Mouse (Mus musculus) telencephalon, adult 2 months (tissue): Measurements from ENCODE around the gene 2610528A11Rik.
"Not testable (repeated sequence)": the region's sequence is repeated elsewhere in the genome, so short reads cannot be mapped to it uniquely, and the experiment has no call there.

Source experiments
- DNase-seq: peaks from one replicate; pipeline ENCODE4 v3.0.0-alpha.2; 2011; ENCODE audit warnings: low read depth, low spot score

Gene 2610528A11Rik

GRCm38 (mm10) chr14:37113922-37114321, at the start of gene 2610528A11Rik:
2610528A11Rik (minus strand) TSS chr14:37114022.
- no peak for DNase-seq

- no peak for DNase-seq
These were observed 49.6 kb upstream of the 2610528A11Rik start for GRCm38 (mm10) chr14:37163277-37163956.

GRCm38 (mm10) chr14:37154391-37154790, 40.6 kb upstream of the 2610528A11Rik start:
- no peak for DNase-seq

GRCm38 (mm10) chr14:37139051-37139710, 25.4 kb upstream of the 2610528A11Rik start:
- DNase-seq, result no peak

- DNase-seq, result not testable (repeated sequence)
These were observed 23.8 kb upstream of the 2610528A11Rik start for GRCm38 (mm10) chr14:37137596-37137995.

- DNase-seq, result no peak
These were observed 22.3 kb upstream of the 2610528A11Rik start for GRCm38 (mm10) chr14:37136110-37136509.

- DNase-seq, result no peak
These were observed 21.8 kb upstream of the 2610528A11Rik start for GRCm38 (mm10) chr14:37135671-37136070.

GRCm38 (mm10) chr14:37135127-37135593, 21.3 kb upstream of the 2610528A11Rik start, which contains the start of gene Ghitm:
Ghitm (minus strand) TSS chr14:37135272.
- DNase-seq, result peak; percentile 99

- DNase-seq, result no peak
These were observed 20.7 kb upstream of the 2610528A11Rik start for GRCm38 (mm10) chr14:37134304-37135126.

- DNase-seq, result no peak
These were observed 13.8 kb upstream of the 2610528A11Rik start for GRCm38 (mm10) chr14:37127652-37128051.

GRCm38 (mm10) chr14:37119233-37119632, 5.4 kb upstream of the 2610528A11Rik start:
- no peak for DNase-seq

GRCm38 (mm10) chr14:37112931-37113330, 891 bp downstream of the 2610528A11Rik start:
- no peak for DNase-seq

- DNase-seq, result no peak
These were observed 2.5 kb downstream of the 2610528A11Rik start for GRCm38 (mm10) chr14:37111371-37111770.

- DNase-seq, result no peak
These were observed 3.4 kb downstream of the 2610528A11Rik start for GRCm38 (mm10) chr14:37110456-37110855.

GRCm38 (mm10) chr14:37109975-37110374, 3.8 kb downstream of the 2610528A11Rik start:
- no peak for DNase-seq

GRCm38 (mm10) chr14:37109460-37109859, 4.4 kb downstream of the 2610528A11Rik start:
- DNase-seq, result no peak

- no peak for DNase-seq
These were observed 8.0 kb downstream of the 2610528A11Rik start for GRCm38 (mm10) chr14:37105846-37106245.

GRCm38 (mm10) chr14:37104747-37105146, 9.1 kb downstream of the 2610528A11Rik start:
- no peak for DNase-seq

- DNase-seq, result no peak
These were observed 11.3 kb downstream of the 2610528A11Rik start for GRCm38 (mm10) chr14:37102484-37102883.

GRCm38 (mm10) chr14:37101531-37101930, 12.3 kb downstream of the 2610528A11Rik start:
- DNase-seq, result no peak

- no peak for DNase-seq
These were observed 15.8 kb downstream of the 2610528A11Rik start, which contains the start of gene Cdhr1 for GRCm38 (mm10) chr14:37097956-37098530. Cdhr1 (minus strand) TSS chr14:37098347.

- DNase-seq, result no peak
These were observed 18.3 kb downstream of the 2610528A11Rik start for GRCm38 (mm10) chr14:37095556-37095955.
